Mouse (Mus musculus) limb, embryonic 10.5 days (tissue): Measurements from ENCODE around the gene Elp4. TPM values are rescaled to one million over a fixed set of nuclear protein-coding genes. Genes with fewer than 3 reads are reported as not detected.

Experiments
- DNase-seq: peaks from one replicate; pipeline ENCODE4 v3.0.0-alpha.2; 2017; ENCODE audit warnings: low spot score
- H3K27ac ChIP-seq: fragments of 300-500 bp; sonication (generic); 2 replicates; pipeline ENCODE4 v1.5.1; 2016; ENCODE audit warnings: mild to moderate bottlenecking
- H3K27me3 ChIP-seq: fragments of 300-500 bp; sonication (generic); 2 replicates; pipeline ENCODE4 v1.6.1; 2016; ENCODE audit warnings: low read depth, mild to moderate bottlenecking; ENCODE audit not compliant: poor library complexity, severe bottlenecking
- H3K36me3 ChIP-seq: fragments of 300-500 bp; sonication (generic); 2 replicates; pipeline ENCODE4 v1.6.1; 2016; ENCODE audit warnings: mild to moderate bottlenecking, moderate library complexity
- H3K4me1 ChIP-seq: fragments of 300-500 bp; sonication (generic); 2 replicates; pipeline ENCODE4 v1.6.1; 2016
- H3K4me3 ChIP-seq: fragments of 300-500 bp; sonication (generic); 2 replicates; pipeline ENCODE4 v1.5.1; 2016; ENCODE audit warnings: mild to moderate bottlenecking, moderate library complexity
- H3K9me3 ChIP-seq: fragments of 300-500 bp; sonication (generic); replicated peaks from 2 replicates; pipeline ENCODE4 v1.6.1; 2016; ENCODE audit warnings: mild to moderate bottlenecking
- WGBS: fragments of 180-500 bp; shearing (Covaris S2); methylation state at CpG from one replicate; pipeline ENCODE4 v1.1.7; 2016; 5-methylcytosine and 5-hydroxymethylcytosine counted together
- polyA plus RNA-seq: library from polyadenylated mRNA; unstranded; fragments of >200 nt; fragmentation: Nextera tagmentation; extraction: Ambion mirVana; gene quantifications from 2 replicates; pipeline ENCODE4 v1.2.1, GENCODE M21; 2016

Gene Elp4
- polyA plus RNA-seq, 1 experiment from 2014 or later: 48.7 TPM

DNA sequence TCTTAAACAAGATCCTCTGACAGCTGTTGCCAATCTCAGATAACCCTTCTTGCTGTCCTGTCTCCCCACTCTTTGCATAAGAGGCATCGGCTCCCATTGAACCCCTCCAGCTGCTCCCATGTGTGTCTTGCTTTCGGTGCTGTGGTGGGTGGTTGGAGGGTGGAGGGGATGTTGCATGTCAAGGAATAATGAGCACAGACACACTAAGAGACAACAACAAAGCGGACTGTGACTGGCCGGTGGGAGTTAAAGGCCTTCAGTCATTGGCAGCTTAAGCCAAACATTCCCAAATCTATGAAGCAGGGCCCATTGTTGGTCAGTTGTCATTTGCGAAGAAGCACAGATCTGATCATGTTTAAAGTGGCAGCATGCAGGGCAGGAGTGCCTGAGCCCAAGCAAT lies 206.6 kb downstream of the Elp4 start:
- Histone ChIP-seq H3K4me3 (no peak overlapping the region), H3K36me3 (no peaks in the 10 kb centered on the region), H3K27ac (no peak overlapping the region), H3K27me3 (peaks cover 12% of the 10 kb centered on the region), H3K4me1 (peaks cover 4% of the 10 kb centered on the region; the same call in 1 of the 2 replicates), H3K9me3 (no peaks in the 10 kb centered on the region)
- DNase-seq: no peak
- WGBS: 94% methylated on average over 5 of the region's 5 CpGs

DNA sequence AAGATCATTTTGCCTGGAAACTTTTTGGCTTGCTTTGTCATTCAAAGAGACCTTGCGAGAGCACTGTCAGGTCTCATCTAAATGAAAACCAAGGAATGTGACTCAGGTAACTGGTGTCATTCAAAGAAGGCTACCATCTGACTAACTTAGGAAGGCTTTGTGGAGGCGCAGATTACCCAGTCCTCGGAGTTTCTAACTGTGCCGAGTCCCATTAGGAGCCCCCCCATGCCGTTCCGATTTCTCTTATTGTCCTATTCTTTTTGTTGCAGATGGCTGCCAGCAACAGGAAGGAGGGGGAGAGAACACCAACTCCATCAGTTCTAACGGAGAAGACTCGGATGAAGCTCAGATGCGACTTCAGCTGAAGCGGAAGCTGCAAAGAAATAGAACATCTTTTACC lies 213.1 kb downstream of the Elp4 start:
- H3K27me3 ChIP-seq: peaks cover 76% of the 10 kb centered on the region
- H3K27ac ChIP-seq: no peak overlapping the region
- H3K9me3 ChIP-seq: no peaks in the 10 kb centered on the region
- WGBS: 9% methylated on average over 10 of the region's 10 CpGs
- H3K36me3 ChIP-seq: no peaks in the 10 kb centered on the region
- peaks cover 31% of the 10 kb centered on the region for H3K4me1 ChIP-seq
- DNase-seq: peak; percentile 32
- H3K4me3 ChIP-seq: no peak overlapping the region

DNA sequence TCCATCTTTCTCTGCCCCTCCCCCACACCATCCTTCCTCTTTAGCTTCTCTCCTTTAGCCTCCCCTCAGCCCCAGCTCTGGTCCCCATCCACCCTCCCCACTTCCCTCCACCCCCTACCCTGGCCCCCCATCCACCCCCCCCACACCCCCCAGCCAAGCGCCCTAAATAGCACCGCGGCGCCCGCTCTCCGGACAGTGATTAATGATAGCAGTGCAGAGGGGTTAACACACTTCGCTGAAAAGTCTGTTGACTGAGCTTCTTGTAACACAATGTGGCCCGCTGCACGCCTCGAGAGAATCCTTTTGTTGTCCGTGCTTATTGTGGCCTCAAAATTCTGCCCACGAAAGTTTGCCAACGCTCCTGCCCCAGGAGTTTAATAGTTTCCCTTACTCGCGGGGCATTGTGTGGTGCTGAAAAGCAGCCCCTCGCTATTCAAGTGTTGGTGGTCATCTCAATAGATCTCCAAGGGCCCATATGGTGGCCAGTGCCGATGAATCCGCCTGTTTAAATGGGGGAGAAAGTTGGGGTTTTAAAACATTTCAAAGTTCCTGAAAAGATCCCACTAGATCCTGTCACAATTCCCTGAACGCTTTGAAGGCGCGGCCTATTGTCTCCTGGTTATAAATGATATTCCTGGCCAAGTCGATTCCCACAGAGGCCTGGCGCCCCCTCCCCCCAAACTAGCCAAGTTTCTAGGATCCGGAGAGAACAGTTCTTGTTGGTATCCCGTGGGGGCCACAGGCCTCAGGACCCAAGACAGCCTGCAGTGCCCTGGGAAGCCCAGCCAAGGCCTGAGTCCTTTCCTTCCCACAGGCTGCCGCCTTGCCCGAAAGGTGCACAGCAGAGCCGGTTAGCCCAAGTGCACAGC lies 214.4 kb downstream of the Elp4 start:
- peaks cover 31% of the 10 kb centered on the region for H3K4me1 ChIP-seq
- DNase-seq: peak; percentile 56
- peaks cover 89% of the 10 kb centered on the region for H3K27me3 ChIP-seq
- peak overlapping the region; percentile 34 for H3K4me3 ChIP-seq
- no peaks in the 10 kb centered on the region for H3K36me3 ChIP-seq
- H3K27ac ChIP-seq: no peak overlapping the region
- no peaks in the 10 kb centered on the region for H3K9me3 ChIP-seq
- 1% methylated on average over 28 of the region's 28 CpGs for WGBS

DNA sequence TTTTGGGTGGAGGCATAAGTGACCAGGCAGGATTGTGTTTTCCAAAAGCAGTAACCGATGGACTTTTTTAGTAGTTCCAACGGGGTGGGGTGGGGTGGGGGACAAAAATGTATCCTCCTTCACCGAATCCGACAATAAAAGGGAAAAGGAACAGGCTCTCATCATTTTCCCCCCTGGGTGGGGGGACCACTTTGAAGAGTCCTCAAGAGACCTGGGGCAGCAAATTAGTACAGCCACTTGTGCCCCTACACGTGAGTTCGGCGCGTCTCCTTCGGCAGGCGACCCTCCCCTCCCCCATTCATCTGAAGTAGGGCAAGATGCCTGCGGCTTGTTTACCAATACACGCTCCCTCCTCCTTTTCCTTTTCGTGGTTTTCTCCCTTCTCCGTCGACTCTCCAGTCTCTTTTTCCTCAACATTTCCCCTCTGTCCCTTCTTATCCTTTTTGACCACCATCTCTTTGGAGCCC lies 215.0 kb downstream of the Elp4 start:
- peak overlapping the region; percentile 34 for H3K4me3 ChIP-seq
- under 1% methylated on average over 15 of the region's 15 CpGs for WGBS
- H3K4me1 ChIP-seq: peaks cover 31% of the 10 kb centered on the region
- H3K27me3 ChIP-seq: peaks cover 96% of the 10 kb centered on the region
- H3K27ac ChIP-seq: no peak overlapping the region
- DNase-seq: peak; percentile 55
- no peaks in the 10 kb centered on the region for H3K9me3 ChIP-seq
- no peaks in the 10 kb centered on the region for H3K36me3 ChIP-seq

DNA sequence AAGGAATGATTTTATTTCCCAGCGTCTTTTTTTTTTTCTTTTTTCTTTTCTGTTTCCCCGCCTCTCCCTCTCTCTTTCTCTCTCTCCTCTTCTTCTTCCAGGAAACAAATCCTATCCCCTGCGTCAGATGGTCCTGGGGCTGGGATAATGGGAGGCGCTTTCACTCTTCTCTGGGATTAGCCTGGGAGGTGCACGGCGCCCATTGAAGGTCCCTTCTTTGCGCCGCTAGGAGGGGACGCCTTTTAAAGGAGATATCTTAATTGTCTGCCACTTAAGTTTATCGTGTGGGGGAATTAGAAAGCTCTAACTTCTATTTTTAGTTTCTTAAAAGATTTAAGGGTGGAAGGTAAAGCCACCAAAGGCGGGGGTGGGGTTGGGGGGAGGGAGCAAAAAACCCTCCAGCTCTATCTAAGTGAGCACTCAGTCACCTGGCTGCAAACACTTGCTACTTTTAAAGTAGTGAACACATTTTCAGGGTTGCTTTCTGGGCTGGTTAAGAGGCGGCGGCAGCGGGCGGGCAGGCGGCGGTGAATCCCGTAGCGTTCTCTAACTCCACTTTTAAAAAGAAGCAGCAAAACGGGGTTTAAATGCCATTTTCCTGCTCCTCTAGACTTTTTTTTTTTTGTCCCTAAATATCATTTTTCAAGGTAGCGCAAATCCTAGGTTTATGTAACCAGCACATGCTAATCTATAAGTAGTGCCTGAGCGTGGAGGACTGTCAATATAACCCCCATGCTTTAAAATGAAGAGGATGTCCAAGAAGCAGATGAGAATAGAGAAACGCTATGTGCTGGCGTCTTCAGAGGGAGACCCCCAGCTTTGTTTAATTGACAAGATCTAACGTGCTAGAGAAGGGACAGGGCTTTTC lies 215.7 kb downstream of the Elp4 start:
- Histone ChIP-seq H3K4me3 (0 out of 2 replicates have a peak overlapping the region, but pooled peaks have one; percentile 13), H3K27me3 (peaks cover 100% of the 10 kb centered on the region), H3K27ac (no peak overlapping the region), H3K4me1 (peaks cover 29% of the 10 kb centered on the region), H3K9me3 (no peaks in the 10 kb centered on the region), H3K36me3 (no peaks in the 10 kb centered on the region)
- WGBS: under 1% methylated on average over 25 of the region's 25 CpGs
- DNase-seq: peak; percentile 36

DNA sequence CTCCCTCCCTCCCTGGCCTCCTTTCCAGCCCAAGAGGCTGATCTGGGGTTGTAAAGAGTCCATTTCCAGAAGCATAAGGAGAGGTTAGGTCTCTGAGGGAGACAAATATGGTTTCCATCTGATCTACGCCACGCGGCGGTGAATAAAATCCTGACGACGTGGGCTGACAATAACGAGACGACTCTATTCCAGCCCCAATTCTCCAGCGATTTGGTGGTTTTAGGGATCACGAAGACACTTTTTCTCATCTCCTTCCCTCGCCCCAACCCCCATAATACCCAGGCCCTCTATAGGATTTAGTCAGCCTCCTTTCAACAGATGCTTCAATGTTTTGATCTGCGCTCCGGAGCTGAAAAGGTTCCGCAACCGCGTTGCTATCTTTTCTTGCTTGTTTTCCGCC lies 216.4 kb downstream of the Elp4 start:
- WGBS: 0% methylated on average over 17 of the region's 17 CpGs
- Histone ChIP-seq H3K4me3 (peak overlapping the region; percentile 13; the same call in 1 of the 2 replicates), H3K36me3 (no peaks in the 10 kb centered on the region), H3K4me1 (peaks cover 27% of the 10 kb centered on the region), H3K9me3 (no peaks in the 10 kb centered on the region), H3K27me3 (peaks cover 100% of the 10 kb centered on the region), H3K27ac (no peak overlapping the region)
- DNase-seq: peak; percentile 56

DNA sequence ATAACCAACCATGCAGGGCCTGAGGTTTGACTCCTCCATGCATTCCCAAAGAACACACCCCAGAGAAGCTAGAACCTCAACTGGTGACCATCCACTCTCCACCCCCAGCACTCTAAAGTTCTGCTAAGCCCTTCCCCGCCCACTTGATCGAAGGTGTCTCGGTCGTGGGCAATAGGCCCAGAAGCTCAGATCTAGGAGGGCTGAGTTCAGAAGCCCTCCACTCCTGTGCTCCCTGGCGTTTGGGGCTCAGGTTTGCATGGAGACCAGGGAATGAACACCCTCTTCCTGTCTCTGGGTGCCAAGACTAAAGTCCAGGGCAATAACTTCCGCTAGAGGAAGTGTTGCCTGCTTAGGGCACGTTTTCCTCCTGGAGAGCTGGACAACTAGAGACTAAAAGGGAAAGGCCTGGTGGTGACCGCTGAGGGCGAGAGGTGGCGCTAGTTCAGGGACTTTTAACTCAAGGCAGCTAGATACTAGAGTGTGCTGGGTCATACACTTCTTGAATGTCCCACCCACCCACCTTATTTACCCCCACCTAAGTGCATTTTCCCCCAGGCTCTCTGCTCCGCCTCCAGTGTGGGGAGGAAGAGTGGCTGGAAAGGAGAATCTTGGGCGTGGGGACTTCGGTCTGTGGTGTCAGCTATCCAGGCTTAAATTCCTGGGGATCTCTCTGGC lies 216.9 kb downstream of the Elp4 start:
- Histone ChIP-seq H3K4me3 (0 out of 2 replicates have a peak overlapping the region, but pooled peaks have one; percentile 13), H3K4me1 (peaks cover 32% of the 10 kb centered on the region), H3K27ac (no peak overlapping the region), H3K36me3 (no peaks in the 10 kb centered on the region), H3K27me3 (peaks cover 100% of the 10 kb centered on the region), H3K9me3 (no peaks in the 10 kb centered on the region)
- peak; percentile 64 for DNase-seq
- WGBS: 0% methylated on average over 13 of the region's 13 CpGs

DNA sequence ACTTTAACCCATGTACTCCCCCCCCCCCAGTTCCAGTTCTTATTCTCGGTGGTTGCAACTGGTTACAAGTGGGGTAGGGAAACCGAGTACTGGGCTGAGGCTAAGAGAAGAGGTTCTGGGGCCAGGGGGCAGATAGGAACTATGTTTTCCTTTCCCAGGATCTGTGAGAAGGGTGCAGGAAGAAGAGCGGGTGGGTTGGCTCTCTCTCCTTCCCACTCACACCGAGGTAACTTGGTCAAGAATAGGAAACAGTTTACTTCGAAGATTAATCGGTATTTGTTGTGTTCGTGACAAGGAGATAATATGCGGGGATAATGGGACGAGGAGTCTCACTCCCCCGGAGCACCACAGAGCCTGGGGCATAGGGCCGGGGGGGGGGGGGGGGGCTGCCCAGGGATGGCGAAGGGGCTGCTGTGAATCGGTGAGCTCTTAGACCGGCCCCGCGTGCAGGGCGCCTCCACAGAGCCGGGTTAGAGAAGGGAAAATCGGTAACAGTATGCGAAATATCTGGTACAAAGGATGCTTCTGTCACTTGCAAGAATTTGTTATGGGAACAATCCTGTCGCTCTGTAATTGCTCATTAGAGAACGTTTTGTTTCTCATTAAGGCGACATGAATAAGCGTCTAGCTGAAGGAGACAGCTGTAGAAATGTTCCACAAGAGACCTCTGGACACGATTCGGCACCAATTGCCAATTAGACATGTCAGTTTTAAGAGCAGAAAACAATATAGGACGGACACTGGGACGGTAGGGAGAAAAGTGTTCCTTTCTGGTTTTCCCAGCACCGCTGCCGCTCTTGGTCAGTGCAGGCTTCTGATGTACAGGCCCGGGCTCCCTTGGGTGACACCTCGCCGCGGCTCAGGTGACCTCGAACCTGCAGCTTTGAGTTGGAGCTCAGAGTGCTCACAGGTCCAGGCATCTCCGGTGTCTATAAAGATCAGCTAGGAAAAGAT lies 217.7 kb downstream of the Elp4 start:
- Histone ChIP-seq H3K4me1 (peaks cover 39% of the 10 kb centered on the region), H3K36me3 (no peaks in the 10 kb centered on the region), H3K4me3 (no peak overlapping the region), H3K27ac (no peak overlapping the region), H3K9me3 (no peaks in the 10 kb centered on the region), H3K27me3 (peaks cover 100% of the 10 kb centered on the region)
- WGBS: 2% methylated on average over 36 of the region's 36 CpGs
- DNase-seq: peak; percentile 42

DNA sequence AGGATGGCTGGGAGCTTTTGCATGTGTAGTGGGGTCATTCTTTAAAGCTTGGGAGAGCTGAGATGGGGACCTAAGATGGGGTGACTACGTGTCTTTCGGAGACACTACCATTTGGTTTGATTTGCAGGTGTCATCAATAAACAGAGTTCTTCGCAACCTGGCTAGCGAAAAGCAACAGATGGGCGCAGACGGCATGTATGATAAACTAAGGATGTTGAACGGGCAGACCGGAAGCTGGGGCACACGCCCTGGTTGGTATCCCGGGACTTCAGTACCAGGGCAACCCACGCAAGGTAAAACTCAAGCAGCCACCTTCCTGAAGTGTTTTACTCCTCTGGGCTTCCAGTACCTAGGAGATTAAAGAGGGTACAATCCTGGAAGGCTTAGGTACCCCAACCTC lies 218.7 kb downstream of the Elp4 start:
- DNase-seq: no peak
- H3K4me1 ChIP-seq: peaks cover 49% of the 10 kb centered on the region
- 3% methylated on average over 11 of the region's 11 CpGs for WGBS

DNA sequence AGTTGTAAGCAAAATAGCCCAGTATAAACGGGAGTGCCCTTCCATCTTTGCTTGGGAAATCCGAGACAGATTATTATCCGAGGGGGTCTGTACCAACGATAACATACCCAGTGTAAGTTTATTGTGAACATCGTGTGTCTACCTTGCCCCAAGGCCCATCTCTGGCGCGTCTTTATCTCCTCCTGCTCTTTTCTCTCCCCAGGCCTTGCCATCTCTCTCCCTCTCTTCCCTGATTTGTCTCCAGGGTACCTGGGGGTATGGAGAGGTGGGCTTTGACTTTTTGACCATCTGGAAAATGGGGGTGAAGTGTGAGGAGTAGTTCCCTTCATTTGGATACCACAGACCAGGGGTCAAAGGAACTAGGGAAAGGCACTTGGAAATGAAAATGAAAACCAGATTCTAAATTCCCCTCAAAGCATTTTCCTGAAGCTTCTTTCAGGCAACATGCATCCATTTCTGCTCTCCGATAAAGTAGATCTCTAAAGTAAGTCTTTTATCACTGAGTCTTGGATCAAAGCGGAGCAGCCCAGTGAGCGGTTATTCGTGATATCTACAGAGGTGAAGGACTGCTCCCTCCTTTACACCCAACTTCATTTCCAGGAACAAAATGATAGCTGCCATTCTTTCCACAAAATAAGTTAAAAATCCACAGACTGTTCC lies 219.2 kb downstream of the Elp4 start:
- no peaks in the 10 kb centered on the region for H3K36me3 ChIP-seq
- 1% methylated on average over 11 of the region's 11 CpGs for WGBS
- H3K4me1 ChIP-seq: peaks cover 54% of the 10 kb centered on the region
- H3K27ac ChIP-seq: no peak overlapping the region
- H3K9me3 ChIP-seq: no peaks in the 10 kb centered on the region
- DNase-seq: peak; percentile 35
- no peak overlapping the region for H3K4me3 ChIP-seq
- H3K27me3 ChIP-seq: peaks cover 100% of the 10 kb centered on the region

More for the DNA sequence above, 218.7 kb downstream of the Elp4 start:
- H3K36me3 ChIP-seq: no peaks in the 10 kb centered on the region
- H3K27ac ChIP-seq: no peak overlapping the region
- H3K4me3 ChIP-seq: no peak overlapping the region
- no peaks in the 10 kb centered on the region for H3K9me3 ChIP-seq
- peaks cover 100% of the 10 kb centered on the region for H3K27me3 ChIP-seq

DNA sequence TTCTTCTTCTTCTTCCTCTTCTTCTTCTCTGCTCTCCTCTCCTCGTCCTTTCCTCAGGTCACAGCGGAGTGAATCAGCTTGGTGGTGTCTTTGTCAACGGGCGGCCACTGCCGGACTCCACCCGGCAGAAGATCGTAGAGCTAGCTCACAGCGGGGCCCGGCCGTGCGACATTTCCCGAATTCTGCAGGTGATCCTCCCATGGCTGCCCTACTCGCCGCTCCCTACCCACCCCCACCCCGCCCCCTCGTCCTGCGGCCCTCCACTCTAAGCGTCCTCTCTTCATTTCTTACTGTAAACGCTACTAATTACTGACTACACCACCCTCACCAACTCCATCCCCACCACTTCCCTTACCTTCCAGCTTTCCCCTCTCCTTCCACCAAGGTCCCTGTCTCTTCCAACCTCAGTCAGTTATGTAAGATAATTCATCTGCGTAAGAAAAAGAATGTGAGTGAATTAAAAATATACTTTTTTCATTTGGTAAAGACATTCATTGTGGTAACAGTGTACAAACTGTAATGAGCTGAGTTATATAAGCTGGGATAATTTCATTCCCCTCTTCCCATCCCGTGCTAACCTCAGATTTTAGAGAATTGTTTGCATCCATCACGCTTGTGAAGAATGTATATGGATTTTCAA lies 220.5 kb downstream of the Elp4 start:
- under 1% methylated on average over 22 of the region's 22 CpGs for WGBS
- Histone ChIP-seq H3K4me3 (no peak overlapping the region), H3K27me3 (peaks cover 100% of the 10 kb centered on the region), H3K9me3 (no peaks in the 10 kb centered on the region), H3K27ac (no peak overlapping the region), H3K4me1 (peaks cover 43% of the 10 kb centered on the region), H3K36me3 (no peaks in the 10 kb centered on the region)
- peak; percentile 39 for DNase-seq
